Mouse (Mus musculus): ENCODE measurements around the gene Ints3. TPM values are rescaled to one million over a fixed set of nuclear protein-coding genes. Genes with fewer than 3 reads are reported as not detected.
"Not testable (repeated sequence)": the region's sequence is repeated elsewhere in the genome, so short reads cannot be mapped to it uniquely, and the experiment has no call there.

The Ints3 gene
- total RNA-seq, 2 experiments from 2014 or later = 65.1 to 68.4 TPM

DNA sequence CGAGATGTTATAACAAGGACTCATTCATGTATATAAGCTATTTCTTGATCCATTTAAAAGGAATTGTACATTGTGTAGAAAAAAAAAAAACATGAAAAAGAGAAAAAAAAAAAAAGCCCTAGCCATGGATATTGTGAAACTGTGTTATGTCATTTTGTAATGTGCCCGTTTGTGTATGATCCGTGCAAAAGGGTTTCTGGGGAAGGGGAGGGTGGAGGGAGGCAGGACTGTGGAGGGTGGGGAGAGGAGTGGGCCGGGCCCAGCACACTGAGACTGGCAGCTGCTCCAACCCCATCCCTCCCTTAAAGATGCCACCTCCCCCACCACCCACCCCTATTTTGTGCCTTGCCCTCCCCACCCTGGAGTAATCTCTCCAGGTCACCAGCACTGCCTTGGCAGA, 71.9 kb downstream of the Ints3 start:
- DNase-seq (ENCODE audit: low spot score in 2 of 2) = no peak

DNA sequence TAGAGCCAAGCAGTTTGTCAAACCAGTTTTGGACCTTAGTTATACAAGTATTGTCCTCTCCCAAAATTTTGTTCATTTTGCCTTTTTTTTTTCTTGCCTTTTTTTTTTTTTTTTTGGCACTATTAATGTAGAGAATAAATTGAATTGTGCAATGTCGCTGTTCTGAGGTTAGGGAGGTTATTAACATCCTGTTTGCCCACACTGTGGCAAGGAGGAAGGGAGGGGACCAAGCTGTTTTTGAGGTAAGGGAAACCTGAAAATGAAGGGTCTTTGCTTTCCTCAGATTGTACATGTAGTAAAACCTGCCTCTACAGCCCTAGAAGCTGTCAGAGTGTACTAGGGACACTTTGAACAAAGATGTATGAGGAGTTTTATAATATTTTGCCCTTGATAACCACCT, 74.2 kb downstream of the Ints3 start:
- DNase-seq (ENCODE audit: low spot score in 2 of 2) = no peak

DNA sequence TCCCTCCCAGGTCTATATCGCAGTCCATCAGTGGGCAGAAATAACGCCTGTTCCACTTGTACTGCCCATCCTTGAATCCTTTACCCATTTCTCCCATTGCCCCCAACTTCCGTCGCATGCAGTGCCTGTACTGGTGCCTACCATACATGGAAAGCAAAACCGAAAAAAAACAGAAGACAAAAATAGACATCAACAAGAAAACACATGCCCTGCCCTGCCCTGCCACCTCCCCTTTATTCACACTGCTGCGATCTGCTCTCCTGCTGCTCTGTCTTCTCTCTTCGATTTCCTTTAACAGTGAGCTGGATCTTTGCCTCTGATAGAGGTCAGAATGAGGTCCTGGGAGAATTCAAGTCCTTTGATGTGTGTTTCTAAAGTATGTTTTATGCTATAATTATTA, 75.5 kb downstream of the Ints3 start:
- DNase-seq (ENCODE audit: low spot score in 2 of 2) = no peak

DNA sequence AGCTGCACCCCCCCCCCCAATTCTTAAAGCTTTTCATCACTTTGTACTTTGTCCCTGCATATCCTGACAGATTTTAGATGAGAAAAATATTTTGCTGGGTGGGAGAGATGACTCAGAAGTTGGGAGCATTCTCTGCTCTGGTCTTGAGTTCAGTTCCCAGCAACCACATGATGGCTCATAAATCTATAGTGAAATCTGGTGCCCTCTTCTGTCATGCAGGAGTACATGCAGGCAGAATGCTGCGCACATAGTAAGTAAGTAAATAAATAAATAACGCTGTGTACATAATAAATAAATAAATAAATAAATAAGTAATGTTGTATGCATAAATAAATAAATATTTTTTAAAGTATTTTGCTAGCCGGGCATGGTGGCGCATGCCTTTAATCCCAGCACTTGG, 85.6 kb downstream of the Ints3 start:
- DNase-seq (ENCODE audit: low spot score in 2 of 2) = no peak

DNA sequence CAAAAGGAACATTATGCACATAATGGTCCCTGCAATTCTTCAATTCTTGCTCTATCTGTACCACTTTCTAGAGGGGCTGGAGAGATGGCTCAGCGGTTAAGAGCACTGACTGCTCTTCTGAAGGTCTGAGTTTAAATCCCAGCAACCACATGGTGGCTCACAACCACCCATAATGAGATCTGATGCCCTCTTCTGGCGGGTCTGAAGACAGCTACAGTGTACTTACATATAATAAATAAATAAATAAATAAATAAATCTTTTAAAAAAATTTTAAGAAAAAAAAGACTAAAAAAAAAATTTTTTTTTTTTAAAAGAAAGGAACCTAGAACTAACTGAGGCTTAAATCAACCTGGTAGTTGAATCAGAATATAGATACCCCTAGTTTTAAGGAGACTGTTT, 90.6 kb downstream of the Ints3 start:
- not testable (repeated sequence) for DNase-seq (ENCODE audit: low spot score in 2 of 2)

Other genes with a start within 250 kb of the Ints3 start
- 1,000 to 10,000 TPM in 1 of 2 experiments, 100 to 1,000 TPM in 1; 993 to 1,005 TPM for gene Rps27, start 220.0 kb downstream of the Ints3 start, total RNA-seq (2021)
- 10 to 100 TPM in 1 of 2 experiments, 1 to 10 TPM in 1; 9.4 to 10.4 TPM for gene Rab13, start 219.9 kb downstream of the Ints3 start, total RNA-seq (2021)
- gene Jtb, start 202.0 kb downstream of the Ints3 start, total RNA-seq (2021) = 10 to 100 TPM; 44.1 to 46.2 TPM
- under 1 TPM in 1 of 2 experiments, not detected in 1; 0.41 TPM for gene Creb3l4, start 190.1 kb downstream of the Ints3 start, total RNA-seq (2021)
- gene Slc39a1, start 185.4 kb downstream of the Ints3 start, total RNA-seq (2021) = 10 to 100 TPM; 39.0 to 45.3 TPM
- 10 to 100 TPM; 36.4 to 45.7 TPM for gene Crtc2, start 179.5 kb downstream of the Ints3 start, total RNA-seq (2021)
- gene Dennd4b, start 168.4 kb downstream of the Ints3 start, total RNA-seq (2021) = 10 to 100 TPM; 30.1 to 31.9 TPM
- gene Gatad2b, start 140.4 kb downstream of the Ints3 start, total RNA-seq (2021) = 100 to 1,000 TPM; 104 to 106 TPM
- 10 to 100 TPM; 12.3 to 12.7 TPM for gene Slc27a3, start 43.7 kb downstream of the Ints3 start, total RNA-seq (2021)
- gene Npr1, start 32.2 kb upstream of the Ints3 start, total RNA-seq (2021) = 1 to 10 TPM; 5.7 to 5.9 TPM
- 10 to 100 TPM; 83.1 to 84.0 TPM for gene Ilf2, start 42.5 kb upstream of the Ints3 start, total RNA-seq (2021)
- 10 to 100 TPM; 58.7 to 59.6 TPM for gene Snapin, start 57.4 kb upstream of the Ints3 start, total RNA-seq (2021)
- 100 to 1,000 TPM; 148 TPM for gene Chtop, start 75.9 kb upstream of the Ints3 start, total RNA-seq (2021)
- gene S100a1, start 80.8 kb upstream of the Ints3 start, total RNA-seq (2021) = 100 to 1,000 TPM in 1 of 2 experiments, 10 to 100 TPM in 1; 91.3 to 102 TPM
- 10 to 100 TPM; 19.4 to 21.3 TPM for gene S100a13, start 80.8 kb upstream of the Ints3 start, total RNA-seq (2021)
- 1 to 10 TPM in 1 of 2 experiments, under 1 TPM in 1; 0.62 to 1.5 TPM for gene S100a14, start 93.2 kb upstream of the Ints3 start, total RNA-seq (2021)
- 10 to 100 TPM; 91.1 to 93.7 TPM for gene S100a16, start 103.6 kb upstream of the Ints3 start, total RNA-seq (2021)
- under 1 TPM in 1 of 2 experiments, not detected in 1; 0.41 TPM for gene S100a3, start 127.0 kb upstream of the Ints3 start, total RNA-seq (2021)
- gene S100a2, start 156.6 kb upstream of the Ints3 start, total RNA-seq (2021) = not detected
- 1 to 10 TPM in 1 of 2 experiments, not detected in 1; 1.4 TPM for gene Gm42674, start 168.3 kb upstream of the Ints3 start, total RNA-seq (2021)
- 1 to 10 TPM; 2.9 to 5.3 TPM for gene S100a4, start 170.1 kb upstream of the Ints3 start, total RNA-seq (2021)
- gene S100a5, start 174.9 kb upstream of the Ints3 start, total RNA-seq (2021) = 1 to 10 TPM in 1 of 2 experiments, not detected in 1; 1.5 TPM
- 10 to 100 TPM; 23.5 to 24.6 TPM for gene S100a6, start 179.3 kb upstream of the Ints3 start, total RNA-seq (2021)
- under 1 TPM in 1 of 2 experiments, not detected in 1; 0.25 TPM for gene S100a7a, start 220.4 kb upstream of the Ints3 start, total RNA-seq (2021)
- gene S100a8, start 235.4 kb upstream of the Ints3 start, total RNA-seq (2021) = not detected

All from layer of hippocampus, adult 18-20 months (tissue).